Mouse (Mus musculus): ENCODE measurements around the gene Ifnar1.

DNA sequence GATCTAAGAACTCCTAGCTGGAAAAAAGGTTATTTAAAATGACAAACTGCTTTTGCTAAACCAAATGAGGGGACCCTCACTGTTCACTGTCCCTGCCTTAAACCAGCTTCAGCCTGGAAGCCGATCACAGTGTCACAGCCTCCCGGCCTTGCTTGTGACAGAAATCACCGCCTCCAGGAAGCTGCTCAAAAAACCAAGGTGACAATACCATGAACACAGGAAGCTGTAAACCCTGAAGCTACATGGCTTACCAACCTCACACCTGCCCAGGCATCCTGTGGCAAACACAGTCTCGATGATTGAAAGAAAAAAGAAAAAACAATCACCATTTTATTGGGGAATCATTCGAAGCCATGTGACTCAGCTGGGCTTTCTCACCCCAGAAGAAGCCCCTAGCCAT is 39.5 kb upstream of the Ifnar1 start:
- TF ChIP-seq CTCF (IDR thresholded peaks at IDR 0.05; ENCODE audit: low read depth, low read length) (no peak), GATA2 (IDR thresholded peaks at IDR 0.05; ENCODE audit: borderline replicate concordance, low read depth, low read length) (no peak), GATA1 (IDR thresholded peaks at IDR 0.05; ENCODE audit: borderline replicate concordance, low read length) (no peak), POLR2AphosphoS5 (IDR thresholded peaks at IDR 0.05; ENCODE audit: insufficient replicate concordance, low read depth, low read length) (no peak)
